Mouse (Mus musculus): Measurements from ENCODE around the gene Olfr495. TPM values are rescaled to one million over a fixed set of nuclear protein-coding genes. Genes with fewer than 3 reads are reported as not detected.

Olfr495 gene
- total RNA-seq (2023), result not detected

GRCm38 (mm10) chr7:108392867-108393266, at the start of gene Olfr495:
Gene Olfr495 (plus strand): TSS chr7:108393167.

GRCm38 (mm10) chr7:108346879-108347278, 46.1 kb upstream of the Olfr495 start, which contains the start of gene Olfr493:
Gene Olfr493 (minus strand): TSS chr7:108346979.

GRCm38 (mm10) chr7:108365035-108365434, 27.9 kb upstream of the Olfr495 start, which contains the start of gene Olfr494:
Gene Olfr494 (plus strand): TSS chr7:108365335.

GRCm38 (mm10) chr7:108420121-108420520, 27.2 kb downstream of the Olfr495 start, which contains the start of gene Olfr497:
Gene Olfr497 (plus strand): TSS chr7:108420421.

Other genes starting within 250 kb of the Olfr495 start
- not detected for gene Olfr485, start 233.3 kb upstream of the Olfr495 start, total RNA-seq (2023)
- not detected for gene Olfr486, start 220.4 kb upstream of the Olfr495 start, total RNA-seq (2023)
- not detected for gene Olfr487, start 178.5 kb upstream of the Olfr495 start, total RNA-seq (2023)
- gene Olfr488, start 134.8 kb upstream of the Olfr495 start, total RNA-seq (2023), result not detected
- not detected for gene Olfr490, start 104.2 kb upstream of the Olfr495 start, total RNA-seq (2023)
- gene Olfr491, start 79.7 kb upstream of the Olfr495 start, total RNA-seq (2023), result not detected
- gene Olfr492, start 69.5 kb upstream of the Olfr495 start, total RNA-seq (2023), result not detected
- gene Olfr493, start 46.2 kb upstream of the Olfr495 start, total RNA-seq (2023), result not detected
- not detected for gene Olfr494, start 27.8 kb upstream of the Olfr495 start, total RNA-seq (2023)
- gene Olfr497, start 27.3 kb downstream of the Olfr495 start, total RNA-seq (2023), result not detected
- gene Olfr498, start 72.2 kb downstream of the Olfr495 start, total RNA-seq (2023), result not detected
- not detected for gene Olfr502, start 131.9 kb downstream of the Olfr495 start, total RNA-seq (2023)
- gene Olfr503, start 151.4 kb downstream of the Olfr495 start, total RNA-seq (2023), result not detected
- gene Olfr504, start 172.6 kb downstream of the Olfr495 start, total RNA-seq (2023), result not detected
- gene Olfr506, start 217.6 kb downstream of the Olfr495 start, total RNA-seq (2023), result not detected
- not detected for gene Olfr507, start 228.6 kb downstream of the Olfr495 start, total RNA-seq (2023)
- gene Olfr508, start 236.8 kb downstream of the Olfr495 start, total RNA-seq (2023), result not detected